Mouse (Mus musculus) cerebellum, postnatal 10 days (tissue): Measurements from ENCODE around the gene Plek2.
A peak's percentile ranks its signal among the peaks of the same experiment; 100 is the strongest.
"Not testable (repeated sequence)": the region's sequence is repeated elsewhere in the genome, so short reads cannot be mapped to it uniquely, and the experiment has no call there.

ENCODE experiments used
- DNase-seq, 2 experiments: peaks; one replicate each; pipeline ENCODE4 v3.0.0; 2021; ENCODE audit warnings: mixed read lengths in 2 of 2

The Plek2 gene

DNA sequence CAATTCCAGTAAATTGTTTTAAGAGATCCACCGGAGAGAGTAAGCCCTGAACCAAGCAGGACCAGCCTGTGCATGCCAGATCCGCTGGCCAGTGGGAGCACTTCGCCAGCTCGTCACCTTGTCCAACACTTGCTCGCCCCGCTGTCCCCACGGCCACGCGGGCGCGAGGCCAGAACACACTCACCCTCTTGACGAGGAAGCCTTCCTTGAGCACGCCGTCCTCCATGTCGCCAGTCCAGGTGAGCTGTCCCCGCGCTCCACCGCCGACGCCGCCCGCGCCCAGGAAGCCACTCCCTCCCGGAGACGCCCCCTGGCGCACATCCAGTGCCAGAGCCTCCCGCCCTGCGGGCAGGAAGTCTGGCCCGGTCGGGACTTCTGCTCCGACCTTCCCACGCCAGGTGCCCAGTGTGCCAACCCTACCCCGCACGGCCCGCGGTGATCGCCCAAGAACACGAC, at the start of gene Plek2:
Gene Plek2 (minus strand): TSS at position 258 of the 456 bp plus-strand sequence.
- peak; percentile 84 to 85 for DNase-seq

DNA sequence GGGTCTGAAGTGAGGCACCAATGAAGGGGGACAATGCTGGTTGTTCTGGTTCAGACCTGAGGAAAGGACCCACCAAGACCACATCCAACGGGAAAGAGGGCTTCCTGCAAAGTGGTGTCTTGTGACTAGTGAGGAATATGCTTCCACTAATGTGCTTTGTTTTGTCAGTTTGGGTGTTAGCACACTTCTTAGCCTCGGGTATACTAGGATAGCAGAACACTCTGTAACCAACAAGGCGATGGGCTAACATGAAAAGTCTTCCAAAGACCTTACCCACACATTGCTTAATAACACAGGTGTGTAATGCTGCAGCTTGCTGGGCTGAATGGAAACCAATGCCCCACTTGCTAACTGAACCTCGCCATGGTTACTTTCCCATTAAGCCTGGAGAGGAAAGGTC, 49.6 kb upstream of the Plek2 start:
- no peak for DNase-seq

DNA sequence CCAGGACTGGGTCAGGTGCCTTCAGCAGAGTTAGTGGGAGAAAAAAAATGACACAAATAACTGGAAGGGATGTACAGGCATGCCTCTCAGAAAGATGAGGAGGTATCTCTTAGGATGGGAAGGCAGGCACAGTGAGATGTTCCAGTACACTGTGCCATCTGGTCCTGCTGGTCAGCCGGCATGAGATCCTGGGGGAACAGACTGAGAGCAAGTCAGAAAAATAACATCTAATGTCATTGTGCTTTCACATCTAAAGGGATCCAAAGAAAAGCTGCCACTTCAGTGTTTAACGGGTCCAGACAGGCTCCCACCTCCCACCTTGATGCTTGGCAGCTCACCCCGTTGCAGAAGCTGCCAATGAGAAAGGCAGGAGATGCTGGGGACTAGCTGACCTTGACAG, 45.7 kb upstream of the Plek2 start:
- DNase-seq, result peak; percentile 83 to 88

DNA sequence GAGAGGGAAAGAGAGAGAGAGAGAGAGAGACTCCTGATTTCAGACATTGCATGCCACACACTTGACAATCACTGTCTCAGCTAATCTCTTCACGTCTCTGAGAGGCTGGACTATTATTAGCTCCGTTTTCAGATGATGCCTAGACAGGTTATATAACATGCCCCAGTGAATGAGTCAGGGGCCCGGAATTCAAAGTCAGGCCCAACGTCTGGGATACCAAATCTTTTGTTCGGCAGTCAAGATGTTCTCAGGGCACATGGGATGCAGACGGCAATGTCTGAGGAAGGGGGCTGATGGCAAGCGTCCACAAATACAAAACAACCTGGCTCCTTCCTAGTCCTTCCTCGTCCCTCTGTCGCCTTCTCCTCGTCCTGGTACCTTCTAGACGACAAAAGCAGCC, 45.3 kb upstream of the Plek2 start:
- peak; percentile 86 for DNase-seq

DNA sequence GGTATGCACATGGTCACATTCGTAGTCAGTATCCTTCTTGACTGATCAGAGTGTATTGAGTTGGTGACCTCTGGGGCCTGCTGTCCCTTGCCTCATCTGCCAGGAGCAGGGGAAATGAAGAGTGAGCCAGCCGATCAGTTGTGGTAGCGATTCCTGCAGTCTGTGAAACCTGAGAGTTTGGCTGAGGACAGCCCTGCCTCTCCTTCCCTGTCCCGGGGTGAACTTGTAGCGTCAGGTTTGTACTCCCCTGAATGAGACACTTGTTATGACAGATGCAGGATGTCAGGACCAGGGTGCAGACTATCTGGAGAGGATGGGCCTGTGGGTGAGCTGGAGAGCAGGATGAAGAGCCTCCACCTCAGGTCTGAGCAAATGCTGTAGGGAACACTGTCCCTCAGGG, 40.9 kb upstream of the Plek2 start:
- no peak for DNase-seq

DNA sequence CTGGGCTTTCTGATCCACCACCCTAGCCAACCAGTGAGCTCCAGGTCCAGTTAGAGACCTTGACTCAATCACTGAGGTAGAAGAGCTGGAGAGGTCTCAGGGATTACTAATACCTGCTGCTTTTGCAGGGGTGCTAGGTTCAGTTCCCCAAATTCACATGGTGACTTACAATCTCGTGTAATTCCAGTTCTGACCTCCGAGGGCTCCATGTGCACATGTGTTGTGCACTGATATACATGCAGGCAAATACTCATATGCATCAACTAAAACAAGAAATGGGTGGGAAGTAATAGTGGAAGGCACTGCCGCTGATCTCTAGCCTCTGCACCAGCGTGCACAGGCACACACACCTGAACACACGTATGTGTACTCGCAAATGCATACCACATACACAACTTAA, 40.4 kb upstream of the Plek2 start:
- peak; percentile 52 to 61 for DNase-seq

DNA sequence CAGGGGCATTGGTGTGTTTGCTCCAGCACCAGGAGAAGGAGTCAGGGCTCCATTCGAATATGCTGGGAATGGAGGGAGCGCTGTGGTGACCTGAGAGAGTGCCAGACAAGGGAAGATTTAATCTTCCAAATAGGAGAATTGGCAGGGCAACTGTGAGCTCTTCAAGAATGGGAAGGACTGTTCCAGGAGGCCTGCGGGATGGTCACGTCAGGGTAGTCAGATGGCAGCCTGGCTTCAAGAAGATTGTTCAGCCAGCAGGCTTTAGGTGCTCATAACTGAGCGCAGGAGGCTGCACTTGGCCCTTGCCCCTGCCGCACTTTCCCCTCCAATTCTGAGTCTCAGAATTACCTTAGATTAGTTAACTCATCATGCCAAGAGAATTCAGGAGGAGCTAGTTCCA, 36.2 kb upstream of the Plek2 start:
- DNase-seq, result peak; percentile 72 to 81

DNA sequence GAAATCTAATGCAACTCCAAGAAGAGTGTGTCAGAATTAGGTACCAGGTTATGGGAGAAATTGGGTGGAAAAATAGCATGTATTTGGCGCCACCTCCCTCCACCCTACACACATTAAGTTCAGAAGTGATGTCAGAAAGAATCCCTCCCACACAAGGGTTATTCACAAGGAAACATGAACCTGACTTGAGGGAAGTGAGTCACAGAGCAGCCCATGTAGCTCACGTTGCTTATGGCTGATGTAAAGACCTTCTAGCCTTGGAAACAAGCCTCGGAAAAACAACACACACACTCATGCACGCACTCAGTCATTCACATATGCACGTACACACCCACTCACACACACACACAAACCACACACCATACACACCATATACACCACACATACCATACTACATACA, 33.3 kb upstream of the Plek2 start:
- DNase-seq, result no peak

DNA sequence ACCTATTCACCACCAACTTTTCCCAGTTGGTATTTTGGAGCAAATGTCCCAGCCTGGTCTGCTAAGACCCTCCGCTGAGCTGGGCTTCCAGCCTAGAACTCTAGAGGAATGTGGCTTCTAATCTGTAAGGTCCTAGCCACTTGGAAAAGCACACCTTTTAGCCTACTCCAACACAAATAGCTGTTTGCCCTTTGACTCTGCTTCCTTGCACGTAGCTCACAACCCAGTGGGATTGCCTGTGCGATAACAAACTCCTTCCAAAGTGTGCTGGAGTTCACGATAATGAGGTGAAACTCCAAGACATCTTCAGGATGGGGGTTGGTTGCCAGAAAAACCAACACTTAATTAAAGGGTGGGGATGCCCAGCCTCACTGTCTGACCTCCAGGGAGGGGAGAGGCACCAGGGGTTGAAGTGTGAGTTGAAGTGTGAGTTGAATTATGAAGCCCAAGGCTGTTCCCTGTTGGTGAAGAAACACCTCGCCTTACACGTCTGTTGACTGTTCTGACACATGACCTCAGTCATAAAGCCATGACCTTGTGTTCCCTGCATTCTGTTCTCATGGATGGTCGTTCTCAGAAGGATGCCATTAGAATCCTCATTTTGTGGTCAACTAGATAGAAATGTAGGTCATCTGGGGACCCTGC, 32.8 kb upstream of the Plek2 start:
- DNase-seq, result no peak

DNA sequence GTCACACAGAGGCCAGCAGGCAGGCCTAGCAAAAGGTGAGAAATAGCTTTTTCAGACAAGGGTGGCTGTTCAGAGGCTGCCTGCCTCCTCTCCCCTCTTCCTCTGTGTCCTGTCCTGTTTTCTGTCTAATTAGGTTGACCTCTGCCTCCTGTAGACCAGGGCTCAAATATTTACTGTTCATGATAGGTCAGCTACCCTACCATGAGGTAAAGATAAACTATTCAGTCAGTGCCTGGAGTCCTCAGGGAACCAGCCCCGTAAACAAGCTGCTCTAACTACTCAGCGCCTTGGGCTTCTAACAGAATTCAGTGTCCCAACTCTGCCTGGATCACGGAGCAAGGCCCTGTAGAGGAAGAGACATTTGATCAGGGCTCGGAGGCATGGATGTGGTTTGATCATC, 29.7 kb upstream of the Plek2 start:
- DNase-seq, result no peak

DNA sequence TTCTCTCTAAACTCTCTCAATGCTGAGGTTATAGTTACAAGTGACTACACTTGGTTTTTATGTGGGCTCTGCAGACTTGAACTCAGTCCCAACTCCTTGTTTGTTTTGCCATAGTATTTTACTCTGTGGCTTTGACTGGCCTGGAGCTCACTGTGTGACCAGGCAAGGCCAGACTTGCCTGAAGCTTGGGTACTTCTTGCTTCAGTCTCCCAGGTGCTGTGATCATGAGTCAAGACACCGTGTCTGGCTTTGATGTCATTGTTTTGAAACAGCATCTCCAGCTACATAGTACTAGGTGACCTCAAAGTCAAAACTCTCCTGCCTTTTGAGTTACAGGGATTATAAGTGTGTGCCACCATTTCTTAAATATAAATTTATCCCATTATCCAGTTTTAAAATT, 23.1 kb upstream of the Plek2 start:
- no peak for DNase-seq

DNA sequence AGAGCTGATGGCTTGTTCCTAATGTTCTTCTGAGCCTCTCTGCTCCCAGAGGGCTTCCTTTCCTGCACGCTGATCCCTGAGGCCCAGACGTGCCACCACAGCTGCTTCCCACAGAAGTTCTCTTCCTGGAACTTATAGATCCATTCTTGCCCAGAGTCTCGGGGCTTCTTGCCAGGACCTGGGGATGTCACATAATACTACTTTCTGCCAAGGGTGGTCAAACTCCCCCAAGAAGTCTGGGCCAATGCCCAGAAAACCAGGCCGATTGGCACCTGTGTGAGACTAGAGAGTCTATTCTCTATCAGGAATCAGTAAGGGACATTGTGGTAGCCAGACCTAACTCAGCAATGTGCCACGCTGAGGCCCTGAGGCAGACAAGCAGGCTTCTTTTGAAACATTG, 20.5 kb upstream of the Plek2 start:
- DNase-seq, result peak; percentile 49 to 73

DNA sequence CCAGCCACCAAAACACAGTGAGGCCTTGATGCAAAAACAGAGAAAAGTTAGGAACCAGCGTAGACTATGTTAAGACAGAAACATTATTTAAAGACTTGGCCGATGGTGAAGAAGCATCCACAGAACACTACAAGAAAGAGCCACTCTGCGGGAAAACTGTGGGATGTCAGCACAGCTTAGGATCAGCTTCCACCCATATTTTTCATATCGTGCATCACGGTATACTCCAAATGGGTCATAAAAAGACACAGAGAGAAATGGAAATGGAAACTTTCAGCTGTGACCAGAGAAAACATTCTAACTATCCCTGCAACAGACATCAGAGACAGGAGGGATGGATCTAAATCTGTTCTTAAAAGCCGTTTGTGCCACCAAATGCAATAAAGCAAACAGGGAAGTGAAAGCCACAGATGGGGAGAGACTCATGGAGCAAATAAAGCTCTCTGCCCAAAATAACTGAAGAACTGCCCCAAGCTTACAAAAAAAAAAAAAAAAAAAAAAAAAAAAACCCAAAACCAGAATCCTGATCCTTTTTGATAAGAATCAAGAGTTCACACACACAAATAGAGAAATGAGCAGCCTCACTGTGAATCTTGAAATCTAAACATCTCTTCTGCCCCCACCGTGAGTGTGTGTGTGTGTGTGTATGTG, 16.9 kb upstream of the Plek2 start:
- DNase-seq, result no peak

DNA sequence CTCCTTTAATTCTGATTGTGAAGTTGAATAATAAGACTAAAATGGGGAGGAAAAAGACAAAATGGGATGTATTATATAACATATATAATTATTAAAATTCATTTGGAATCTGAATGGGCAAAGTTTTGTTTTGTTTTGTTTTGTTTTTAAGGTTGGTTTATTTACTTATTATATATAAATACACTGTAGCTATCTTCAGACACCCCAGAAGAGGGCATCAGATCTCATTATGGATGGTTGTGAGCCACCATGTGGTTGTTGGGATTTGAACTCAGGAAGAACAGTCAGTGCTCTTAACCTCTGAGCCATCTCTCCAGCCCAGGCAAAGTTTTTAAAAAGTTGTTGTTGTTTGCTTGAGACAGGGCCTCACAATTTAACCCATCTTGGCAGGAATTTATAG, 16.2 kb upstream of the Plek2 start:
- DNase-seq, result not testable (repeated sequence)

DNA sequence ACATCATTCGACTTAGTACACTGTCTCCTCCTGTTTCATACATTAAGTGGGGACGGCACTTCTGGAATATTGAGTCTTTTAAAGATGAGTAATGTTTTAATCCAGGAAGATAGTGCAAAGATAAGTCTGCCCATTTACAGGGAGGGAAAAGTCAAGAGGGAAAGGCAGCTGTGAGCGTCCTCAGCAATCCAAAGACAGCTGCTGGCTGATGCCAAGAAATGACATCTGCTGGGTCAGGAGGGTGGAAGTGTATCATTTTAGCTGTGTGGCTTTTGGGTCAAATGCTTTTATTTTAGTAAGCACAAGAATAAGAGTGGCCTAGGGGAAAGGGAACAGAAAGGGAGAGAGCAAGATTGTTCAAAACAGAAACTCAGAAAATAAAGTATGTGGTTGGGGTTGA, 15.3 kb upstream of the Plek2 start:
- no peak for DNase-seq

DNA sequence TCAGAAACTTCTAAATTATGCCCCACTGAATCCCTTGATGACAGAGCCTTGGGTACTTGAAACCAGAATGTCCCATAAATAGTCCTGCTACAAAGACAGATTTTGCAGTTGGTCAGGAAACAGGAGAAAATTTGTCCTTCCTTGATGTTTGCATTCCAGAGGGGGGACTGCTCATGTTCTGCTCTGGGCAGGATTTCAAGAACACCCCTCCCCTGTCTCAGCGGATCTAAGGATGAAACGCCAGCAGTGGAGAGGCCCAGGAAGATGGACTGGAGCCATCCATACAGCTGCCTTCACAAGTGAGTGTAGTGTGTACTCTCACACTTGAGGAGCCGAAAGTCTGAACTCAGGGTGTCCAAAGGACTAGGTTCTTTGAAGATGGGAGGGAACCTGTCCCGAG, 14.7 kb upstream of the Plek2 start:
- DNase-seq, result no peak

DNA sequence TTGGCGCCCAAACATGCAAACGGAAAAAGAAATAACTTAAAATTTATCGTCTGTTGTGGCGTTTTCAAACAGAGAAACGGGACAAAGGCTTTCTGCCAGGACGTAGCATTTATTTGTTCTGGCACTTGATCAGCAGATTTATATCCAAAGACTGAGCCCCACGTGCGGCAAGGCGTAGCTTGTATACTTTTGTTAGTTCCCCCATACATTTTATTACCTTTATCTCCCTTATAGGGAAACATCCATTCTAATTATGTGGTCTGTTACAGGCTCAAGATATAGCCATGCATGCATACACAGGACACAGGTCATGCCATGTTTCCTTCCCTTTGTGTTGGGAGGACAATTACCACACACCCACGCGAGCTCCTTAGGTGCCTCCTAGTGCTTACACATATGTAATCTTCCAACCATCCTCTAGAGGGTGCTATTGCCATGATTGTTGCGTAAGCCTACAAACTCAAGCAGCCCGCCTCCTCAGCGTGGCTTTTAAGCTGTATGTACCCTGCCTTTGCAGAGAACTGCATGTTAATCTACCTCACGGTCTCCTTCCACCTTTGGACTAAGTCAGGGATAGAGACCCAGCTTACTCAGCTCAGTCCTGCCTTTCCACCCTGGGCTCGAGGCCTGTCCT, 12.4 kb upstream of the Plek2 start:
- peak; percentile 80 to 89 for DNase-seq

DNA sequence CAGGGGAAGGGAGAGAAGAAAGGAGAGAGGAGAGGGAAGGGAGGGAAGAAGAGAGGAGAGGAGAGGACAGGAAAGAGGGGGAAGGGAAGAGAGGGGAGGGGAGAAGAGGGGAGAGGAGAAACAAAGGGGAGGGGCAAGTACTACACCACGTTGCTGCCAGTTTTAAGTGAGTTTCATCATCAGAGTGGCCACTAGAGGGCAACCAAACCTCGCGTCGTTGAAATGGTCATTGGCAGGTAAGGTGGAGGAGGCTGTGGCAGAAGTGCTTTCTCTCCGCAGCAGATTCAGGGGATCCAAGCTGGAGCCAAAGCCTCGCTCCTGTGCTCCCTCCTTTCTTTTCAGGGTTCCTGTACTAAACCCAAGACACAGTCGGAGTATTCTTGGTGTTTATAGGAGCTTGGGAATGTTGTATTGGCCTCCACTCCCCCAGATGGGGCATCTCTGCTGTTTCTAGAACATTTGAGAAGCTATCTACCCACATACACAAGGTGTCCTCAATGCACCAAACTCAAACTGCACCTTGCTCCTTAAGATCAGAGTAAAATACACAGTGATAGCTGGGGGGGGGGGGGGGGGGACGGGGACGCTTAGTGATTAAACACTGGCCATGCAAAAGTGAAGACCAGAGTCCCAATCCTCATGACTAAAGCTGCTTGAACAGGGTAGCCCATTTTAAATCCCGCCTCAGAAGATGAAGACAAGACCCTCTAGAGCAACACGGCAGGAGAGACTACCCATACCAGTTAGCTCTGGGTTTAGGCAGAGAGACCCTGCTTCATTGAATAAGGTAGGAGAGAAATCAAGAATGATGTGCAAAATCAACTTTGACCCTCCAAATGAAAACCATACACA, 11.7 kb upstream of the Plek2 start:
- peak; percentile 92 to 93 for DNase-seq

DNA sequence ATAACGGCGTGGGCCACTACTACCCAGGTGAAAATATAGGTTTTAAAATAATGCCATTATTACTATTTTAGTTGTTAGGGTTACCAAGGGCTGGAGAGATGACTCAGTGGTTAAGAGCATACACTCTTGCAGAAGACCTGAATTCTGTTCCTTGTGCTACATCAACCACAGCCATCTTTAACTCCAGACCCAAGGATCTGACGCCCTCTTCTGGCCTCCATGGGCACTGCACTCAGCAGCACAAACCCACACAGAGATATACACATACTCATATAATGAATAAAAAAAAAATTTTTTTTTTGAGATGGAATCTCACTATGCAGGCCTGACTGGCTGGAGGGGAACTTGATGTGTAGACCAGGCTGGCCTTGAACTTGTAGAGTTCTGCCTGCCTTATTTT, 9.5 kb upstream of the Plek2 start:
- no peak for DNase-seq

DNA sequence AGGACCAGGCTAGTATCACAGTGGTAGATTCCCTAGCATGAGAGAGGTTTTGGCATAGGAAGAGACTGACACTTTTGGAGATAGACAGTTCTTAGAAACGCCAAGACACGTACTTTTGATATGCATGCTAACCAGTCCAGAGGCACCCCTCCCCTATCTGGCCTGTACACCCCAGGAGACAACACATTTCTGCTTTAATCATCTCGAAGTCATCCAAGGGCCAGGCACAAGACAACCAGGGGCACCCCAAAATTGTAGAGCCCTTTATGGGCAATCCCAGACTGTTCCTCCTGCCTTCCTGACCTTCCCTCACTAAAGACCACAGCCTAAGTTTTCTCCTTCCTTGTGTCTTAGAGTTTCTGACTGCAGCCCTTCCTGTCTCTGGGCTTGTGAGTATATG, 8.8 kb upstream of the Plek2 start:
- DNase-seq, result no peak

DNA sequence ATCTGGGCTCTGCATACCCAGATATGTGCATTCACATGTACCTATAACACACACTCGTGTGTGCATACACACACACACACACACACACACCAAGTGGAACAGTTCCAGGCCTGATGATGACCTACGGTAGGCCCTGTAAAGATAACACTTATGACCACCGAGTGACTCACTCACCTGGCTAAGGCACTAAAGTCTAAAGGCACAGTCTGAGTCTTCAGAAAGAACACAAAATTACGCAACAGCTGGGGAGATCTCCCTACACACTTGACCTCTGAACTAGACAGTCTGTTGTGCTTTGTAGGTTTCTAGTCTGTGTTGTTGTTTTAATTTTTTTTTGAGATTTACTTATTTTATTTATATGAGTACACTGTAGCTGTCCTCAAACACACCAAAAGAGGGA, 7.7 kb upstream of the Plek2 start:
- no peak for DNase-seq

DNA sequence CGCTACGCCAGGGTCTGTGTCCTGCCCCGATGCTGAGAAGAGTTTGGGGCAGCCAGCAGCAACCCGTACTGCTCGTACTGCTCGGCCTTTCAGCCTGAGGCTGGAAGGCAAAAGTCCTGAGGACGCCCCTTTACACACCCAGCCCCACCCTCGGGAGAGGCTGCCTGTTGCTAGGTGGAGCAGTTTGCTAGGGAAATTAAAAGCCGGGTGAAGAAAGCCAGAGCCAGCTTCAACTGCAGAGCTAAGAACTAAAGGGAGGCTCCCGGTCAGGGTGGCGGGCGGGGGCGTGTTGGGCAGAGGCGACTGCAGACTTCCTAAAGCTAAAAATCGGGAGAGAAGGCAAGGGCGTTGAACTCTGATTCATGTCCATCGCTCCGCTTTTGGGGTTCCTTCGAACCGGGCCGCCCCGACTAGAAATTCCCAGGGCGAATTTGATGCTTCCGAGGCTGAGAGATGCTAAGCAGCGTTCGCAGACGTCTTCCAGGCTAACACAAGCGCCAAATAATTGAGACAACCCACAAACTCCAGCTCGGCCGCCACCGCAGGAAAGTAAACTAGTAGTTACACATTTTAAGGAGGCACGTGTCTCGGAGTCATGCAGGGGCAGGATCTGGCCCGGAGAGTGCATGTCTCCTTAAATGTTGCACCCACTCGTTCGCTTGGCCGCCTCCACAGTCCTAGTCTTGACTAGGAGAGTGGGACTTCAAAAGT, 5.1 kb upstream of the Plek2 start:
- peak; percentile 7 to 17 for DNase-seq
